Mouse (Mus musculus) embryonic facial prominence, embryonic 15.5 days (tissue): Measurements from ENCODE around the gene Lef1. TPM values are rescaled to one million over a fixed set of nuclear protein-coding genes. Genes with fewer than 3 reads are reported as not detected.

Experiments
- ATAC-seq: fragments of 200-750 bp; cut with Nextera tagmentation; 2 replicates; pipeline ENCODE4 v1.8.0; 2017; ENCODE audit warnings: low read depth, moderate TSS enrichment; ENCODE audit not compliant: insufficient number of reproducible peaks, low FRiP score, low TSS enrichment
- H3K27ac ChIP-seq: fragments of 300-500 bp; sonication (generic); replicated peaks from 2 replicates; pipeline ENCODE4 v1.5.1; 2015; ENCODE audit warnings: mild to moderate bottlenecking, inconsistent platforms
- H3K27me3 ChIP-seq: fragments of 300-500 bp; sonication (generic); 2 replicates; pipeline ENCODE4 v1.6.1; 2015; ENCODE audit warnings: inconsistent platforms
- H3K36me3 ChIP-seq: fragments of 300-500 bp; sonication (generic); 2 replicates; pipeline ENCODE4 v1.6.1; 2015; ENCODE audit warnings: mild to moderate bottlenecking, inconsistent platforms
- H3K4me1 ChIP-seq: fragments of 300-500 bp; sonication (generic); 2 replicates; pipeline ENCODE4 v1.6.1; 2015; ENCODE audit warnings: inconsistent platforms
- H3K4me2 ChIP-seq: fragments of 300-500 bp; sonication (generic); replicated peaks from 2 replicates; pipeline ENCODE4 v1.6.1; 2015; ENCODE audit warnings: mild to moderate bottlenecking, inconsistent platforms
- H3K4me3 ChIP-seq: fragments of 300-500 bp; sonication (generic); replicated peaks from 2 replicates; pipeline ENCODE4 v1.5.1; 2015; ENCODE audit warnings: mild to moderate bottlenecking, inconsistent platforms
- H3K9ac ChIP-seq: fragments of 300-500 bp; sonication (generic); 2 replicates; pipeline ENCODE4 v1.6.1; 2015; ENCODE audit warnings: inconsistent platforms
- H3K9me3 ChIP-seq: fragments of 300-500 bp; sonication (generic); replicated peaks from 2 replicates; pipeline ENCODE4 v1.6.1; 2016; ENCODE audit warnings: inconsistent platforms
- WGBS: fragments of 180-500 bp; shearing (Covaris S2); methylation state at CpG from one replicate; pipeline ENCODE4 v1.1.7; 2015; 5-methylcytosine and 5-hydroxymethylcytosine counted together
- polyA plus RNA-seq: library from polyadenylated mRNA; unstranded; fragments of >200 nt; fragmentation: Nextera tagmentation; extraction: Ambion mirVana; gene quantifications from 2 replicates; pipeline ENCODE4 v1.2.1, GENCODE M21; 2015

Gene Lef1
- polyA plus RNA-seq, 1 experiment from 2014 or later: 53.1 TPM

DNA sequence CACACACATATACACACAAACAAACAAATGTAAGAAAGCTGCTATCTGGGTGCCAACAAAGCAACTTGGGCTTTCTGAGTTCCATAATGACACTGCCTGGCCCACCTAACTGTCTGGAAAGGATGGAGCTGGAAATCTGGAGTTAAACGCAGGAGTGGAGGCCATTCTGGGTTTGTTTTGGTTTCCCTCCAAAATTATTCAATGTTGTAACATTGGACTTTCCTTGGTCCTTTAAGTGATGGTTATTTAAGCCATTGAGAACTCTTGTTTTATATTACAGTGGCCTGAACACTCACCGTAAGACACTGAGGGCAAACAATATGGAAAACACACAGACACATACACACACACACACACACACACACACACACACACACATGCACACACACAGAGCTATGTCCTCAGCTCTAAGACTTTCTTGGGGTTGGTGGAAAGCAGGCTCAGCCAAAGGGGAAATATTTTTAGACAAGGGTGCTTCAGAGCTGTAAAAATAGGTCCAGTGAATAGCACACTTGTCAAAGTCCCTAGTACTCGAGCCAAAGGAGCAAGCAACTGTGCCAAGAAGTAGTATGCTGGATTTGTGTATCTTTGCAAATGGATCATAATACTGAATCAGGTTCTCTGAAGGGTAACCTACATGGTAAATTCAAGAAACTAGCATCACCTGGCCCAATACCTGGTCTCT is 156.2 kb downstream of the Lef1 start:
- no peak overlapping the region for H3K4me2 ChIP-seq
- peaks cover 7% of the 10 kb centered on the region; the same call in 1 of the 2 replicates for H3K36me3 ChIP-seq
- no peak for ATAC-seq
- 0 out of 2 replicates have a peak overlapping the region, but pooled peaks have one; percentile 2 for H3K27ac ChIP-seq
- no peak overlapping the region for H3K4me3 ChIP-seq
- 73% methylated on average over 3 of the region's 3 CpGs for WGBS
- H3K4me1 ChIP-seq: peaks cover 11% of the 10 kb centered on the region
- H3K9ac ChIP-seq: no peak overlapping the region
- H3K9me3 ChIP-seq: no peaks in the 10 kb centered on the region
- H3K27me3 ChIP-seq: no peaks in the 10 kb centered on the region

DNA sequence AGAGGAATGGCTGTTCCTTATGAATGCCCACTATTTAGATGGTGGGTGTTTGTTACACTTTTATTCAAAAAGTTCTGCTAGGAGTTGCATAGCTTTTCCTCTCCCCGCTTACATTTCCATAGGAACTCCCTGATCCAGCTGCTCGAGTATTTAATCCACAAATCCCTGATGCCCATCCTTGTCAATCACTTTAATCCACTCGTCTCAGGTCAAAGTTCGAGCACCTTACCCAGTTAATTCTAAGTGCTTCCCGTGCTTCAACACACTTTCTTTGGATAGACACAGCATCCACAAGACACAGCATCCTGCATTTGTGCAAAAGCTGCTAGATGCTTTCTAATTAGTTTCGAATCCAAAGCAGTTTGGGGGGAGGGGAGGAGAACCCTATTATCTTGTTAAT is 160.1 kb downstream of the Lef1 start:
- no peak for ATAC-seq
- Histone ChIP-seq H3K9me3 (no peaks in the 10 kb centered on the region), H3K9ac (no peak overlapping the region), H3K4me1 (peaks cover 20% of the 10 kb centered on the region), H3K36me3 (no peaks in the 10 kb centered on the region), H3K4me2 (peak overlapping the region; percentile 62), H3K27ac (no peak overlapping the region), H3K27me3 (no peaks in the 10 kb centered on the region), H3K4me3 (peak overlapping the region; percentile 86)
- 46% methylated on average over 6 of the region's 6 CpGs for WGBS

DNA sequence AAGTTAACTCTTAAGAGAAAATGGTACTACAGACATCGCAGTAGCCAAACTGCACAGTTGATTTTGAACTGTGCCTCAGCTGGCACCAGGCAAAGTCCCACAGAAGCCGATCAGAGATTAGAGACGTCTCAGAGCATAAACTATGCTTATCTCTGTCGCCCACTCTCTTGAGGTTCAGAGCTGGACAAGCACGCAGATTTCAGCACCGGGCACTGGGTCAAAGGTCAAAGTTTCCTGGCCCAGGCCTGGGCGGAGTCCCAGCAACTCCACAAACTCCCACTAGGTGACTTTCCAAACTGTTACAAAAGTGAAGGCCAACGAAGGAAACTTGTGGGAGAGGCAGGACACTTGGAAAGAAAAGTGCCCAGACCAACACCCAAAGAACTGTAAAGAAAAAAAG is 160.9 kb downstream of the Lef1 start:
- Histone ChIP-seq H3K9ac (peak overlapping the region; percentile 87), H3K4me1 (peaks cover 20% of the 10 kb centered on the region), H3K27ac (peak overlapping the region; percentile 88), H3K27me3 (no peaks in the 10 kb centered on the region), H3K9me3 (no peaks in the 10 kb centered on the region), H3K4me2 (peak overlapping the region; percentile 62), H3K4me3 (peak overlapping the region; percentile 86), H3K36me3 (no peaks in the 10 kb centered on the region)
- WGBS: 7% methylated on average over 8 of the region's 8 CpGs
- ATAC-seq: no peak

DNA sequence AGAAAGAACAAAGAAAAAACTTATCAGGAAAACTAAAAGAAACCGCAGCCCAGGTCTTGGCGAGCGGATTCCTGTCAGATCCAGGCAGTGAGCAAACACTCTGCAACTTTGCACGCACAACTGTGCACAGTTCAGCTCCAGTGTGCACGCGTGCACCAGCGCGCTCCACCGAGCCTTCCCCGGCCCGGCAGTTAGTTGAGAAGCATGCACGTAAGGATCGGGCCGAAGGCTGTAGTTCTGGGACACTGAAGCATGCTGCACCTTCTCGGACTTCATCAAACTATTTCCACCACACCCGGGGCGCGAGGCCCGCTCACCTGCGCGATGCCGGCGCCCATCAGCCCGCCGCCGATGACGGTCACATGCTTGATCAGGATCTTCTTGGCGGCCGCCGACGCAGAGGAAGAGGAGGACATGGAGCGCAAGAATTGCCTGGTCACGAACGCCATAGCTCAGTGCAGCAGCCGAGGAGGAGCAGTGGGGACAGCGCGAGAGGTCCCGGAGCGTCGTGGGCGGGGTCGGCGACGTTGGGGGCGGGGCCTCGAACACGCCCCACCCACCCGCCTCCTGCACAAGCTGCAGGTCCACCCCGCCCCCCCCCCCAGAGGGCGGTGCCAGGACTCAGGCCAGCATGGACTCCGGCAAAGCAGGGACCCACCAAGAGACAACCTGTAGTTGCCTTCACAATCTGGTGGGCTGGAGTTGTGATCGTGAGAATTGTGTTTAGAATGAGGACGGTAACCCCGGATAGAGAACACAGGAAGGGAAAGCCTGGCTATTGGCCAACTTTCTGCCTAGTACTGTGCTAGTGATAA is 161.5 kb downstream of the Lef1 start, which contains the start of gene Hadh:
Gene Hadh, minus strand, starts transcription at position 543 of the 815 bp plus-strand sequence.
- peak within 1 kb of the TSS; percentile 86 for H3K4me3 ChIP-seq
- under 1% methylated on average over 53 of the region's 54 CpGs for WGBS
- peak within 1 kb of the TSS; percentile 88 for H3K27ac ChIP-seq
- H3K36me3 ChIP-seq: no peaks in the 10 kb centered on the region
- H3K9me3 ChIP-seq: no peaks in the 10 kb centered on the region
- H3K4me1 ChIP-seq: peaks cover 20% of the 10 kb centered on the region
- peak; percentile 94 for ATAC-seq
- no peaks in the 10 kb centered on the region for H3K27me3 ChIP-seq
- peak within 1 kb of the TSS; percentile 62 for H3K4me2 ChIP-seq
- peak within 1 kb of the TSS; percentile 87 for H3K9ac ChIP-seq

DNA sequence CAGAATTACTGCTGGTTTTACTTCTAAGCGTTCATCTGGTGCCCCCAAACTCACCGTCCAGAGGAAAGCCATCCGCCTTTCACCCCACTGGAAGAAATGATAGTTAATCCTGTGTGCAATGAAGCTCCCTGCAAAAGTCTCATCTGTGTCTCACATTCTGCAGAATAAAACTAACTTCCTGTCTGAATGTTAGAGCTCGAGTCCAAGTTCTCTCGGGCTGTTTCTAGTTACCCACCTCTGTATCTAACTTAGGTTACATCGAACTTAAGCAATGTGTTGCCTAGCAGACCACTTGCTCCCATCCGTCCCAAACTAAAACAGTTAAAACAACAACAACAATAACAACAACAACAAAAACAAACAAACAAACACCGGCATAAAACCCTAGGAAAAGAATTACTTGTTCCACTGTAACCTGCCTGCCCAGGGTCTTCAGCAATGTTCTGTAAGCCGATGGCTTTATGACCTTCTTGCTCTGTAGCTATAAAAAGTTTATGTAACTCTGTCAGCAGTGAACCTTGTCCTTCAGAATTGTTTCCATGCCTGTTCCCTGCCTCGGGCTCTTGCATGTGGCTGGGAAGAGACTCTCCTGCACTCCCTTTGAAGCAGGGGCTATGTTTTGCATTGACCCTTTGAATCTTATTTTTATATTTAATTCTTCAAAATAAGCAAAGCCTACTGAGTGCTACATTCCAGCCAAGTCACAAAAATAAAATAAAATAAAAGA is 162.3 kb downstream of the Lef1 start:
- peak overlapping the region; percentile 88 for H3K27ac ChIP-seq
- no peak overlapping the region for H3K9ac ChIP-seq
- no peaks in the 10 kb centered on the region for H3K36me3 ChIP-seq
- WGBS: 17% methylated on average over 10 of the region's 10 CpGs
- peak; percentile 23; the same call in 1 of the 2 replicates for ATAC-seq
- no peaks in the 10 kb centered on the region for H3K9me3 ChIP-seq
- H3K4me3 ChIP-seq: peak overlapping the region; percentile 86
- H3K27me3 ChIP-seq: no peaks in the 10 kb centered on the region
- peaks cover 20% of the 10 kb centered on the region for H3K4me1 ChIP-seq
- peak overlapping the region; percentile 62 for H3K4me2 ChIP-seq

Other genes with a start within 250 kb of the Lef1 start
- 101 and 108 TPM in 2 replicates for gene Hadh, start 161.6 kb downstream of the Lef1 start, polyA plus RNA-seq
- 1.5 and 1.7 TPM in 2 replicates for gene Cyp2u1, start 192.8 kb downstream of the Lef1 start, polyA plus RNA-seq